9 mouse cellular contexts compared by ENCODE assay signal in genomic region chr3:38201861-38202656, GRCm38 (mm10).
DNase-seq lines count a peak whose midpoint lies in the region; ATAC-seq and TF ChIP-seq lines count a peak whose summit lies in the region.
"Had no signal": no experiment of that assay in that cellular context is flagged by ENCODE, and none has a peak within 500 bp of the region (broad histone marks: within the 10 kb centered on the region; RNA-seq: fewer than 3 reads in every experiment).

No protein-coding gene starts in this region.

- TF ChIP-seq CTCF in embryonic fibroblast, embryonic 13.5 days (IDR thresholded peaks at IDR 0.05; ENCODE audit: borderline replicate concordance, insufficient read depth, low read length) = peak; percentile 26; the same call in 1 of the 2 replicates

- no peak overlapping the region for H3K4me3 ChIP-seq in hindbrain, embryonic 11.5 days (ENCODE audit: low read depth, low read length)
- no peak overlapping the region for H3K4me3 ChIP-seq in hindbrain, embryonic 13.5 days
- no peak overlapping the region for H3K4me3 ChIP-seq in embryonic fibroblast, embryonic 13.5 days (ENCODE audit: insufficient read depth, low read length)
- H3K4me3 ChIP-seq: limb, embryonic 13.5 days had no signal

- H3K4me2 ChIP-seq in hindbrain, embryonic 11.5 days (replicated peaks; ENCODE audit: low read depth, low read length) = no peak overlapping the region
- H3K4me2 ChIP-seq in hindbrain, embryonic 13.5 days = no peak overlapping the region
- H3K4me2 ChIP-seq: limb, embryonic 13.5 days had no signal

- no peaks in the 10 kb centered on the region for H3K4me1 ChIP-seq in hindbrain, embryonic 11.5 days (replicated peaks; ENCODE audit: control insufficient read depth, insufficient read depth, low read length)
- no peaks in the 10 kb centered on the region for H3K4me1 ChIP-seq in hindbrain, embryonic 13.5 days (replicated peaks)
- H3K4me1 ChIP-seq in embryonic fibroblast, embryonic 13.5 days (ENCODE audit: control insufficient read depth, insufficient read depth, low read length) = no peaks in the 10 kb centered on the region
- H3K4me1 ChIP-seq: limb, embryonic 13.5 days had no signal

- H3K27ac ChIP-seq in hindbrain, embryonic 11.5 days (ENCODE audit: low read depth, low read length) = no peak overlapping the region
- H3K27ac ChIP-seq in hindbrain, embryonic 13.5 days = no peak overlapping the region
- H3K27ac ChIP-seq in embryonic fibroblast, embryonic 13.5 days (ENCODE audit: insufficient read depth, low read length) = no peak overlapping the region
- H3K27ac ChIP-seq: limb, embryonic 13.5 days had no signal

- 81% methylated on average over 10 of the region's 10 CpGs for WGBS in hindbrain, embryonic 11.5 days
- 77% methylated on average over 10 of the region's 10 CpGs for WGBS in hindbrain, embryonic 13.5 days

- no peak overlapping the region for H3K9ac ChIP-seq in hindbrain, embryonic 11.5 days (ENCODE audit: low read depth, low read length)
- no peak overlapping the region for H3K9ac ChIP-seq in hindbrain, embryonic 13.5 days
- H3K9ac ChIP-seq: limb, embryonic 13.5 days had no signal

- H3K9me3 ChIP-seq in hindbrain, embryonic 11.5 days (ENCODE audit: control insufficient read depth, low read length) = no peaks in the 10 kb centered on the region
- H3K9me3 ChIP-seq in hindbrain, embryonic 13.5 days = no peaks in the 10 kb centered on the region

- peak; percentile 57 for DNase-seq in hindbrain, embryonic 11.5 days (ENCODE audit: low spot score)
- DNase-seq in adrenal gland, postnatal 36 days = peak; percentile 78 to 87
- DNase-seq in induced T-regulatory cell, adult 2 months (ENCODE audit: low read depth) = peak; percentile 23
- DNase-seq in left cerebral cortex, postnatal 4 days = peak; percentile 70
- peak; percentile 62 for DNase-seq in urinary bladder, postnatal 25 days (ENCODE audit: low spot score)

- no peaks in the 10 kb centered on the region for H3K27me3 ChIP-seq in hindbrain, embryonic 11.5 days (ENCODE audit: control insufficient read depth, insufficient read depth, low read length)
- no peaks in the 10 kb centered on the region for H3K27me3 ChIP-seq in hindbrain, embryonic 13.5 days
- H3K27me3 ChIP-seq: limb, embryonic 13.5 days had no signal

- no peak for TF ChIP-seq POLR2A in embryonic fibroblast, embryonic 13.5 days (IDR thresholded peaks at IDR 0.05; ENCODE audit: low read depth, low read length)

- intact Hi-C loops in left cerebral cortex, postnatal 4 days (cut with DNase I) = loop anchor here (5.0 to 10.0 kb wide), 2 partner anchors 575 to 727 kb away; no protein-coding TSS in a partner anchor

- no peaks in the 10 kb centered on the region for H3K36me3 ChIP-seq in hindbrain, embryonic 11.5 days (ENCODE audit: control insufficient read depth, insufficient read depth, low read length)
- H3K36me3 ChIP-seq in hindbrain, embryonic 13.5 days = no peaks in the 10 kb centered on the region
- H3K36me3 ChIP-seq: limb, embryonic 13.5 days had no signal

- no peak for ATAC-seq in hindbrain, embryonic 11.5 days (ENCODE audit: low FRiP score)
- no peak for ATAC-seq in hindbrain, embryonic 13.5 days (ENCODE audit: low FRiP score)
- ATAC-seq in monocyte, adult 5-6 weeks (replicated peaks; ENCODE audit: insufficient number of reproducible peaks, low FRiP score, low TSS enrichment, poor library complexity, severe bottlenecking) = peak; percentile 86

Comparison
In these comparisons a context has a peak if more than half of its experiments do, and no peak if none do; other contexts are left out.
1. DNase-seq: peak in every context shown above with its lines; median percentile 82 in adrenal gland, postnatal 36 days; 70 in left cerebral cortex, postnatal 4 days; 62 in urinary bladder, postnatal 25 days; 57 in hindbrain, embryonic 11.5 days; 23 in induced T-regulatory cell, adult 2 months.